Mouse (Mus musculus) intestine, embryonic 16.5 days (tissue): ENCODE data around the gene Onecut1. TPM values are rescaled to one million over a fixed set of nuclear protein-coding genes. Genes with fewer than 3 reads are reported as not detected.

ENCODE experiments used
- ATAC-seq: fragments of 200-750 bp; cut with Nextera tagmentation; 2 replicates; pipeline ENCODE4 v1.8.0; 2017; ENCODE audit warnings: moderate TSS enrichment, moderate library complexity
- H3K27ac ChIP-seq: fragments of 300-500 bp; sonication (generic); 2 replicates; pipeline ENCODE4 v1.5.1; 2014; ENCODE audit warnings: mild to moderate bottlenecking, low read length
- H3K27me3 ChIP-seq: fragments of 300-500 bp; sonication (generic); replicated peaks from 2 replicates; pipeline ENCODE4 v1.6.1; 2014; ENCODE audit warnings: low read length, control low read depth, mixed read lengths; ENCODE audit not compliant: control insufficient read depth, insufficient read depth
- H3K36me3 ChIP-seq: fragments of 300-500 bp; sonication (generic); 2 replicates; pipeline ENCODE4 v1.6.1; 2014; ENCODE audit warnings: low read length, control low read depth; ENCODE audit not compliant: control insufficient read depth, insufficient read depth
- H3K4me1 ChIP-seq: fragments of 300-500 bp; sonication (generic); 2 replicates; pipeline ENCODE4 v1.6.1; 2014; ENCODE audit warnings: low read length, control low read depth, mixed read lengths; ENCODE audit not compliant: control insufficient read depth, insufficient read depth
- H3K4me2 ChIP-seq: fragments of 300-500 bp; sonication (generic); 2 replicates; pipeline ENCODE4 v1.6.1; 2014; ENCODE audit warnings: low read depth, low read length, control low read depth
- H3K4me3 ChIP-seq: fragments of 300-500 bp; sonication (generic); 2 replicates; pipeline ENCODE4 v1.5.1; 2014; ENCODE audit warnings: mild to moderate bottlenecking, low read length
- H3K9ac ChIP-seq: fragments of 300-500 bp; sonication (generic); 2 replicates; pipeline ENCODE4 v1.6.1; 2014; ENCODE audit warnings: low read depth, low read length
- H3K9me3 ChIP-seq: fragments of 300-500 bp; sonication (generic); 2 replicates; pipeline ENCODE4 v1.6.1; 2016; ENCODE audit warnings: low read length, control low read depth; ENCODE audit not compliant: control insufficient read depth
- WGBS: fragments of 180-500 bp; shearing (Covaris S2); extraction: QIAGEN DNeasy Blood & Tissue Kit; methylation state at CpG from one replicate; pipeline ENCODE4 v1.1.7; 2014; 5-methylcytosine and 5-hydroxymethylcytosine counted together
- polyA plus RNA-seq: library from polyadenylated mRNA; unstranded; fragments of >200 nt; fragmentation: Nextera tagmentation; extraction: Ambion mirVana; gene quantifications from 2 replicates; pipeline ENCODE4 v1.2.1, GENCODE M21; 2015

The Onecut1 gene
- polyA plus RNA-seq, 1 experiment from 2014 or later, result 0.82 TPM

DNA sequence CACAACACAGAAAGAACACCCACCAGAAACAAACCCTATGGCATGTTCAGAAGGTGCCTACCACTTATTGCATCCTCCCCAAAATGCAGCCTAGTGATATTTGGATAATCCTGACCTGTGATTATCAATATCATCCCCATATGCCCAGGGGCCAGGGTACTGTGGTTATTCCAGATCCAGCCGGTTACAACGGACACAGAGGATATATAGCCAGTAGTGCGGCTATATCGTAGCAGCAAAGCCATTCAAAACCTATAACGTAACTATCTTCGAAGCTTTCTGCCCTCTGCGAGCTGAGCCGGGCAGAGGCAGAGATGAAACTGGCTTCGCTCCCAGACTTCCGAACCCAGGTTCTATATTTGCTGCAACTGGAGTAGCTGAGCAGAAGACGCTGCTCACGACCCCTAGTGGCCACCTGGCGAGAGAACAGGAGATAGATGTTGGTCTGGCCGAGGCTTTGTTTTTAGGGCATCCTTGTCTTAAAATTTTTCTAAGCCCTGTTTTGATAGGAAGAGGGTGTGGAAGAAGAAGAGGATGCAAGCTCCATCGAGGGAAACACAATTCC lies 6.0 kb downstream of the Onecut1 start:
- H3K4me3 ChIP-seq, result no peak overlapping the region
- H3K9ac ChIP-seq, result no peak overlapping the region
- 6% methylated on average over 15 of the region's 15 CpGs for WGBS
- no peak overlapping the region for H3K27ac ChIP-seq
- H3K36me3 ChIP-seq, result no peaks in the 10 kb centered on the region
- H3K9me3 ChIP-seq, result no peaks in the 10 kb centered on the region
- peaks cover 54% of the 10 kb centered on the region for H3K27me3 ChIP-seq
- ATAC-seq, result no peak
- peaks cover 14% of the 10 kb centered on the region for H3K4me1 ChIP-seq
- H3K4me2 ChIP-seq, result peak overlapping the region; percentile 16; the same call in 1 of the 2 replicates

DNA sequence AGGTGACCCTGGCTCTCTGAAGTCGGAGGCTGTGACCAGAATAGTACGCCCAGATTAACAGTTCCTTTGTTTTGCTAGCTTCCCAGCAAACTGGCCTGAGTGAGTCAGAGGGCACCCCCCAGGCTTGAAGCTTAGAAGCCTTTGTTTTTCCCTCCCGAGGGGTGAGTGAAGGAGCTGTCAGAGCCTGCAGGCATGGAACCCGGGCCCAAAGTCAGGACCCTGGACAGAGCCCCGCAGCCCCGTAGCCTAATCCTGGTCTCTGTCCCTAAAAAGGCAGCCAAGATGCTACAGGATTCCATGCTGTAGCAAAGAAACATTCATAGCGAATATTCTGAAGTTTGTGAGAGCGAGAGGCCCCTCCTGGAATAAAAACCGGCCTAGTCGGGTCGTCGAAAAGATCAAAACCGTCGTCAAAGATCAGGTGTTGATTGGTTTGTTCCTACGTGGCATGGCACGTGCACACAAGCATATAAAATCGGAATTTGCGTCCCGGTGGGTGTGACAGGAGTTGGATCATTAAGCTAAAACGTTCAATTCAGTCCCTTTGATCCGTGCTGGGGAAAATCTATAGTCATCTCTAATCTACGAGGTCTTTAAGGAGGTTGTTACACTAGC lies 6.7 kb downstream of the Onecut1 start:
- Histone ChIP-seq H3K4me2 (no peak overlapping the region), H3K27me3 (peaks cover 47% of the 10 kb centered on the region)
- ATAC-seq, result no peak

DNA sequence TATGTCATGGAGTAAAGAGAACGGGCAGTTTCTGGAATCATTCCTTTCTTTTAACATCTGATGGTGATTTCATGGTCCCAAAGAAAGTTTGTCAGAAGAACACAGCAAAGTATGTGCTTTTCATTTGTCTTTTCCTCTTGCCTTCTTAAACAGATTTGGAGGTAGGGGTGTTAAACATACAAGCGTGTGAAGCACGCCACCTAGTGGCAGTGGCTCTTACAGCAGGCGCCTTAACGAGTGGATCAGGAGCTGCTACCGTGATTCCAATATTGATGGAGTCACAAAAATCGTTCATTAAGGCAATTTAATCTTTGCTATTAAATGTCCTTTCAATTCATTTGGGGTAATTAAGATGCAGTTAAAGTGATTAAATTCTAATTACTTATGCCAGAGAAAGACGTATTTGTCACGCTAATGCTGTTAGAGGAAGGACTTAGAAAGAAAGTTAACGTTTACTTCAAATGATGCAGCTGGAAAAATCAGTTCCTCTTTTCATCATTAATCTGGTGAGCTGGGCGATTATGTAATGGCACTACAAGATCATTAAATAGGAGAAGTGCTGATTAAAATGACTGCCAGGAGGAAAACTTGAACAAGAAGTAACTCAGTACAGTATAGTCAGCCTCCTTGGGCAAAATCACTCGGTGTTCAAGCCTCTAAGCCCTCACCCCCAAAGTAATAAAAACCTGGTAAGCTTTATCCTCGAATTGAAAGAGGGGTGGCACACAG lies 9.4 kb downstream of the Onecut1 start:
- no peaks in the 10 kb centered on the region for H3K9me3 ChIP-seq
- H3K4me3 ChIP-seq, result no peak overlapping the region
- H3K4me2 ChIP-seq, result no peak overlapping the region
- no peak overlapping the region for H3K9ac ChIP-seq
- ATAC-seq, result no peak
- no peak overlapping the region for H3K27ac ChIP-seq
- H3K27me3 ChIP-seq, result peaks cover 22% of the 10 kb centered on the region
- 0 out of 2 replicates have a peak, but pooled peaks cover 3% of the 10 kb centered on the region for H3K4me1 ChIP-seq
- 23% methylated on average over 13 of the region's 13 CpGs for WGBS
- no peaks in the 10 kb centered on the region for H3K36me3 ChIP-seq

More for the DNA sequence above, 6.7 kb downstream of the Onecut1 start:
- Histone ChIP-seq H3K36me3 (no peaks in the 10 kb centered on the region), H3K9me3 (no peaks in the 10 kb centered on the region), H3K4me1 (peaks cover 7% of the 10 kb centered on the region), H3K27ac (no peak overlapping the region), H3K4me3 (no peak overlapping the region), H3K9ac (no peak overlapping the region)
- WGBS, result 9% methylated on average over 22 of the region's 22 CpGs

DNA sequence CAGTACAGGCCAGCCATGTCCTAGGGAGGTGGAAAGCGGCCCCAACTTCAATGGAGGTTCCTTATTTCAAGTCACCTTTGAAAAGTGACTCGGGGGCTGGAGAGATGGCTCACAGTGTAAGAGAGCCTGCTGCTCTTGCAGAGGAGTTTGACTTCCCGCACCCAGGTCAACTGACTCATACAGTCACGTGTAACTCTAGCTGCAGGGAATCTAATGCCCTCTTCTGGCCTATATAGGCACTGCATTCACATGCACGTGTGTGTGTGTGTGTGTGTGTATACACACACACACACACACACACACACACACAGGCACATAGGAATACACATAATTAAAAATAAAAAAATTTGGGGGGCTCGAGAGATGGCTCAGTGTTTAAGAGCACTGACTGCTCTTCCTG lies 14.6 kb downstream of the Onecut1 start:
- ATAC-seq, result no peak
- Histone ChIP-seq H3K4me2 (no peak overlapping the region), H3K36me3 (no peaks in the 10 kb centered on the region), H3K27me3 (no peaks in the 10 kb centered on the region), H3K4me1 (no peaks in the 10 kb centered on the region), H3K9ac (no peak overlapping the region), H3K4me3 (no peak overlapping the region), H3K27ac (no peak overlapping the region), H3K9me3 (no peaks in the 10 kb centered on the region)
- WGBS, result 75% methylated on average over 6 of the region's 6 CpGs

GRCm38 (mm10) chr9:74877709-74878108 lies 16.0 kb downstream of the Onecut1 start:
- no peaks in the 10 kb centered on the region for H3K9me3 ChIP-seq
- no peaks in the 10 kb centered on the region for H3K27me3 ChIP-seq
- H3K4me1 ChIP-seq, result no peaks in the 10 kb centered on the region
- ATAC-seq, result no peak
- no peak overlapping the region for H3K27ac ChIP-seq
- no peak overlapping the region for H3K9ac ChIP-seq
- no peak overlapping the region for H3K4me3 ChIP-seq
- H3K4me2 ChIP-seq, result no peak overlapping the region
- no peaks in the 10 kb centered on the region for H3K36me3 ChIP-seq
- 55% methylated on average over 2 of the region's 2 CpGs for WGBS

- 78% methylated on average over 4 of the region's 4 CpGs for WGBS
- no peak overlapping the region for H3K4me3 ChIP-seq
Observed at GRCm38 (mm10) chr9:74887866-74888265, 26.1 kb downstream of the Onecut1 start.

GRCm38 (mm10) chr9:74896742-74897141 lies 35.0 kb downstream of the Onecut1 start:
- 0 out of 2 replicates have a peak, but pooled peaks have one; percentile 33 for ATAC-seq
- 84% methylated on average over 7 of the region's 7 CpGs for WGBS
- H3K36me3 ChIP-seq, result no peaks in the 10 kb centered on the region
- no peaks in the 10 kb centered on the region for H3K9me3 ChIP-seq
- no peaks in the 10 kb centered on the region for H3K4me1 ChIP-seq
- no peaks in the 10 kb centered on the region for H3K27me3 ChIP-seq
- H3K27ac ChIP-seq, result no peak overlapping the region
- no peak overlapping the region for H3K4me3 ChIP-seq
- H3K9ac ChIP-seq, result no peak overlapping the region
- no peak overlapping the region for H3K4me2 ChIP-seq

More at GRCm38 (mm10) chr9:74887866-74888265, 26.1 kb downstream of the Onecut1 start:
- H3K9me3 ChIP-seq, result no peaks in the 10 kb centered on the region
- H3K9ac ChIP-seq, result no peak overlapping the region
- no peak for ATAC-seq
- H3K27me3 ChIP-seq, result no peaks in the 10 kb centered on the region
- no peaks in the 10 kb centered on the region for H3K4me1 ChIP-seq
- H3K4me2 ChIP-seq, result no peak overlapping the region
- no peak overlapping the region for H3K27ac ChIP-seq
- H3K36me3 ChIP-seq, result no peaks in the 10 kb centered on the region

DNA sequence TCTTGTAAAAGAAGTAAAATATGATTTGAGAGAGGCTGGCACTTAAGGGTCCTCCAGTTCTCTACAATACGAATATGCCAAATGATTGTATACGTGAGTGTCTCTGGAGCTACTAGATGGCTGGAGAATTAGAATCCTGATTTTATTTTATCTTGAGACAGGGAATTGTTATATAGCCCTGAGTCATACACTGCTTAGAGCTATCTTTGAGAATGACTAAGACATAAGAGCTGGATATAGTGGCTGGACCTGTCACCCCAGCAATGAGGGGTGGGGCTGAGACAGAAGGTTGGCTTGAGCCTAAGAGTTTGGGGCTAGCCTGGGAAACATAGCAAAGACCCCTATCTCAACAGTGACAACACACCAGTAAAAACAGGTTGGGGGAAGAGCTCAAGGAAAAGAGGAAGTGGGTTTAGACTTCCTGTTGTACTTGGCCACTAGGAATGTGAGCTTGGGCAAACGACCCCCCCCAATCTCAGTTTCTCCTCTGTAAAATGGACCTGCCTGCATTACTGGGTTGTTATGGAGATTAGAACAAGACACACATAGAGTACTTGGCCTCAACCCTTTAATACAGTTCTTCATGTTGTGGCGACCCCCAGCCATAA lies 35.8 kb downstream of the Onecut1 start:
- WGBS, result 81% methylated on average over 4 of the region's 4 CpGs
- Histone ChIP-seq H3K4me1 (no peaks in the 10 kb centered on the region), H3K4me2 (no peak overlapping the region), H3K9ac (no peak overlapping the region), H3K27ac (no peak overlapping the region), H3K27me3 (no peaks in the 10 kb centered on the region), H3K4me3 (no peak overlapping the region), H3K9me3 (no peaks in the 10 kb centered on the region), H3K36me3 (no peaks in the 10 kb centered on the region)
- ATAC-seq, result peak; percentile 80

DNA sequence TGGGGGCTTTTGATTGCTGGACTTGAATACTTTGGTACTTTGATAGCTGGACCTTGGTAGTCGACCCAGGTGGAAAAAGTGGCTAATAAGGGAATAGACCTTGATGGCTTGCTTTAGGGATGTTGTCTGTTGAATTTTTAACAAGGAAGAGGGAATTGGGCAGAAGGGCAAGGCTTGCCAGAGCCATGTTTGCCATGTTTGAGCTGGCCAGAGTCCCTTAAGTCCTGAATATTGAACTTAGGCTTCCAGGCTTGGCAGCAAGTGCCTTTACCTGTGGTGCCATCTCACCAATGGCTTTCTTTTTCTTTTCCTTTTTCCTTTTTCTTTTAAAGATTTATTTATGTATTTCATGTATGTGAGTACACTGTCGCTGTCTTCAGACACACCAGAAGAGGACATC lies 38.4 kb downstream of the Onecut1 start:
- Histone ChIP-seq H3K4me1 (no peaks in the 10 kb centered on the region), H3K27me3 (no peaks in the 10 kb centered on the region), H3K9me3 (no peaks in the 10 kb centered on the region), H3K4me3 (no peak overlapping the region), H3K36me3 (no peaks in the 10 kb centered on the region), H3K4me2 (no peak overlapping the region), H3K27ac (no peak overlapping the region), H3K9ac (no peak overlapping the region)
- WGBS, result 85% methylated on average over 2 of the region's 2 CpGs
- no peak for ATAC-seq
